Mouse (Mus musculus) heart, embryonic 13.5 days (tissue): ENCODE results near the gene Thnsl2. TPM values are rescaled to one million over a fixed set of nuclear protein-coding genes. Genes with fewer than 3 reads are reported as not detected.

Experiments
- ATAC-seq: fragments of 200-750 bp; cut with Nextera tagmentation; 2 replicates; pipeline ENCODE4 v1.8.0; 2017; ENCODE audit warnings: moderate TSS enrichment; ENCODE audit not compliant: insufficient number of reproducible peaks, low FRiP score, low TSS enrichment; ENCODE audit errors: extremely low read depth
- H3K27ac ChIP-seq: fragments of 300-500 bp; sonication (generic); replicated peaks from 2 replicates; pipeline ENCODE4 v1.5.1; 2015; ENCODE audit warnings: moderate library complexity, mild to moderate bottlenecking, inconsistent platforms
- H3K27me3 ChIP-seq: fragments of 300-500 bp; sonication (generic); replicated peaks from 2 replicates; pipeline ENCODE4 v1.6.1; 2015; ENCODE audit warnings: mild to moderate bottlenecking, inconsistent platforms
- H3K36me3 ChIP-seq: fragments of 300-500 bp; sonication (generic); 2 replicates; pipeline ENCODE4 v1.6.1; 2015; ENCODE audit warnings: mild to moderate bottlenecking, inconsistent platforms
- H3K4me1 ChIP-seq: fragments of 300-500 bp; sonication (generic); 2 replicates; pipeline ENCODE4 v1.6.1; 2015; ENCODE audit warnings: inconsistent platforms
- H3K4me2 ChIP-seq: fragments of 300-500 bp; sonication (generic); 2 replicates; pipeline ENCODE4 v1.6.1; 2015; ENCODE audit warnings: inconsistent platforms, mild to moderate bottlenecking, moderate library complexity
- H3K4me3 ChIP-seq: fragments of 300-500 bp; sonication (generic); 2 replicates; pipeline ENCODE4 v1.5.1; 2015; ENCODE audit warnings: moderate library complexity, mild to moderate bottlenecking, inconsistent platforms
- H3K9ac ChIP-seq: fragments of 300-500 bp; sonication (generic); 2 replicates; pipeline ENCODE4 v1.6.1; 2015; ENCODE audit warnings: inconsistent platforms, mild to moderate bottlenecking, moderate library complexity
- H3K9me3 ChIP-seq: fragments of 300-500 bp; sonication (generic); 2 replicates; pipeline ENCODE4 v1.6.1; 2016; ENCODE audit warnings: inconsistent platforms
- WGBS: fragments of 180-500 bp; shearing (Covaris S2); methylation state at CpG from one replicate; pipeline ENCODE4 v1.1.7; 2015; ENCODE audit warnings: mixed read lengths; 5-methylcytosine and 5-hydroxymethylcytosine counted together
- polyA plus RNA-seq: library from polyadenylated mRNA; unstranded; fragments of >200 nt; fragmentation: Nextera tagmentation; extraction: Ambion mirVana; gene quantifications from 2 replicates; pipeline ENCODE4 v1.2.1, GENCODE M21; 2015

Gene Thnsl2
- polyA plus RNA-seq, result 4.5 and 4.7 TPM in 2 replicates

DNA sequence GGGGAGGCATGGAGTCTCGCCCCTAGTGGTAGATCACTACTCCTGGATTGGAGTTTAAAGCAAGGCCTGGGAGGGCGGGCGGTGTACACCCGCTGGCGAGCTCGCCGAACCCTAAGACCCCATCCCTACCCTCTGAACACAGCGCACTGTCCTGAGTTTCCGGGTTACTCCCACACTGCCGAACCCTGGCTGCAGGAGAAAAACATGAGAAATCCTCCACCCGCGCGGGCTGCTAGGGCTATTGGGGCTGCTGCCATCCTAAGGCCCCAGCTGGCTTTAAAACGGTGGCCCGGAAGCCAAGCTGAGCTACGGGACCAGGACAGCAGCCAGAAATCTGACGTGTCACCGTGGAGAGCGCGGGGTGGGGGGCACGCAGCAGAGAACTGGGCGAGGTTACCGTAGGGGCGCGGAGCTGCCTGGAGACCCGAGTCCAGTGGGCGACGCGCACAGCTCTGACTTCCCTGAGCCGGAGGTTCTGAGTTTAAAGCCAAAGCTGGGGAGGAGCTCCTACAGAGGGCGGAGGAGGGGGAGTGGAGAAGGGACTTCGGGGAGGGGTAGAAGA lies at the start of gene Thnsl2:
TSS of gene Thnsl2 (minus strand) at position 546 of the 562 bp plus-strand sequence.
- peak within 1 kb of the TSS; percentile 64; the same call in 1 of the 2 replicates for H3K27ac ChIP-seq
- peak; percentile 65; the same call in 1 of the 2 replicates for ATAC-seq
- under 1% methylated on average over 32 of the region's 32 CpGs for WGBS
- peaks cover 6% of the 10 kb centered on the region for H3K4me1 ChIP-seq
- H3K9me3 ChIP-seq, result no peaks in the 10 kb centered on the region
- no peaks in the 10 kb centered on the region for H3K36me3 ChIP-seq
- peak within 1 kb of the TSS; percentile 72 for H3K4me3 ChIP-seq
- H3K27me3 ChIP-seq, result no peaks in the 10 kb centered on the region
- peak within 1 kb of the TSS; percentile 89 for H3K4me2 ChIP-seq
- H3K9ac ChIP-seq, result peak within 1 kb of the TSS; percentile 85

DNA sequence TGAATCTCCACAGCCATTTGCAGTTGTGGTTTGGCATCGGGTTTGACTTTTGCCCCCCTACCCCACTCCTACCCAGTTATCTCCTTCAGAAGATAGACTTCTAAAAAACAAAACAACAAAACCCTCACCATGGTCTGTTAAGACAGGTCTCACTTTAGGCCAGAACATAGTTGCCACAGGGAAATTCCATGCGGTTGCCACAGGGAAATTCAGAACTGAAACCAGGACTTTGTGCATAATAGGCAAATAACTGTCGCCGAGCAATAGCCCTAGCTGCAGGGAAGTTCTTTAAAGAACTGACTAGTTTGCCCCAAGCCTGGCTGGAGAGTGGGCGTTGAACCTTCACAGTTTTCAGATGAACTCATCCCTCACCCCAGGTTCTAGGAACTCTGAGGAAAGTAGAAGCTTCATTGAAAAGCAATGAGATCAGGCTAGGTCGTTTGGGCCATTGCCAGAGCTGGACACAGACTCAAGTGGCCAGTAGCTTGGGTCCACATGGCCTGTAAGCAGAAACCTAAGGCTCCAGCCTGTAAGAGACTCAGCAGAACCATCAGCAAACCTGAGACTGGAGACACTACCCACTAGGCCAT lies 49.0 kb upstream of the Thnsl2 start:
- H3K4me3 ChIP-seq, result no peak overlapping the region
- no peak overlapping the region for H3K27ac ChIP-seq
- 78% methylated on average over 6 of the region's 6 CpGs for WGBS
- no peaks in the 10 kb centered on the region for H3K27me3 ChIP-seq
- H3K4me1 ChIP-seq, result peaks cover 13% of the 10 kb centered on the region
- no peak overlapping the region for H3K9ac ChIP-seq
- H3K9me3 ChIP-seq, result no peaks in the 10 kb centered on the region
- ATAC-seq, result no peak
- no peaks in the 10 kb centered on the region for H3K36me3 ChIP-seq
- no peak overlapping the region for H3K4me2 ChIP-seq

DNA sequence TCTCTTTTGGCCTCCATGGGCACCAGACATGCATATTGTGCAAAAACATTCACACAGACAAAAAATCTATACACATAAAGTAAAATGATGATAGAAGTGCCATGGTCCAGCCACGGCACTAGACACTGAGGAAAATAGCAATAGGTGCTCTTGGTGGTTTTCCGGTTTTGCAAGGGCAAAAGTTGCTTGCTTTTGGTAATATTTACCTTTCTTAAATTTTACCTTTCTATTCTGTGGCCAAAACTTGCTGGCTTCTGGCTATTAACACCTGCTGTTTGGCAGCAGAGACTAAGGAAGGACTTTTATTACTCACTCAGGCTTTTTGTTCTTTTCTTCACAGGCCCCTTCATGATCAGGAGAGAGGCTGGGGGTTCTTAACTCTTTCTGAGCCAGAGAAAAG lies 46.3 kb upstream of the Thnsl2 start:
- no peak for ATAC-seq
- no peak overlapping the region for H3K4me2 ChIP-seq
- H3K9me3 ChIP-seq, result no peaks in the 10 kb centered on the region
- no peak overlapping the region for H3K4me3 ChIP-seq
- 87% methylated on average over 2 of the region's 2 CpGs for WGBS
- H3K27ac ChIP-seq, result no peak overlapping the region
- H3K4me1 ChIP-seq, result 0 out of 2 replicates have a peak, but pooled peaks cover 4% of the 10 kb centered on the region
- H3K9ac ChIP-seq, result no peak overlapping the region
- H3K36me3 ChIP-seq, result no peaks in the 10 kb centered on the region
- H3K27me3 ChIP-seq, result no peaks in the 10 kb centered on the region

DNA sequence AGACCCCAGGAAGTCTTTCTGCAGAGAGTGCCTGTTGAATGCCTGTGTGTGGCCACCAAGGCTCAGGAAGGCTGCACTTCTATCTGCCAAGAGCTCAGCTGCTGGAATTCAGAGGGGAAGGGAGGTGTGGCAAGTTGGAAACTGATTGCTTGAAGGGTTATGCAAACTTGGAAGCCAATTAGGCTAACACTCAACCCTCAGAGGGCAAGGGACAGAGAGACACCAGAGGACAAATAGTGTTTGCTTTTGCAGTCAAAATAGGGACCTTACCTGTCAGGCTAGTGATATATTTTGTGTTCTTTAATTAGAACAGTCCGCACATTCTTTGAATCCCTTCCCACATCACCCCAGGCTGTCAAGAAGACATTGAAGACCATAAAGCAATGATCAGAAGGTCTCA lies 45.3 kb upstream of the Thnsl2 start:
- Histone ChIP-seq H3K27me3 (no peaks in the 10 kb centered on the region), H3K9me3 (no peaks in the 10 kb centered on the region), H3K9ac (no peak overlapping the region), H3K4me2 (no peak overlapping the region), H3K27ac (no peak overlapping the region), H3K4me1 (0 out of 2 replicates have a peak, but pooled peaks cover 4% of the 10 kb centered on the region), H3K4me3 (no peak overlapping the region), H3K36me3 (no peaks in the 10 kb centered on the region)
- ATAC-seq, result no peak
- 46% methylated on average over 1 of the region's 1 CpGs for WGBS

DNA sequence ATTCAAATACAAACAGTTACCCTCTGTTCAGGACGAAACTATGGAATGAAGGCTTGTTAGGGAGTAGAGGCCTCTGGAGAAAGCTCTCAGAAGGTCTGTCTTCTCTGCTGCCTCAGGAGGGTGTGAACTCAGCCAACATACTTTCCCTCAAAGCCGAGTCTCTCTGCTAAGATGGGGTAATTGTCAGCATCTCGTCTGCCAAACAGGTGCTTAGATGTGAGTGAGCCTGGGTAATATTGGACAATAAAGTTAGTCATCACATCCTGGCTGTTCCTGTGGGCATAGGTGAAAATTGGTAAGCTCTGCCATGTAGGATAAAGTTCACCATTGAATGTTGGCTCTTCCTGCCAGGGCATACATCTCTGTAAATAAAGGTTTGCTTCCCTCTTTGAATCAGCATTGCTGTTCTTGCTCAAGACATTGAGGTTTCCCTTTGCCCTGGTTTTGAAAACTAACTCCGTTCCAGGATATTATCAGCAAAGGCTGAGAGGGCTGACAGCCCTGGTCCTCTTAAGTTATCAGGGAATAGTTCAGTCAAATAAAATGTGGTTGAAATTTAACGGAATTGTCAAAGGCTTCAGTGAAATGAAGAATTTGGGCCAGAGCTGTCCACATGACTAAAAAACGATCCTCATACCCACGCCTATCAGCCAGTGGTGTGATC lies 40.8 kb upstream of the Thnsl2 start:
- ATAC-seq, result no peak
- Histone ChIP-seq H3K9ac (no peak overlapping the region), H3K36me3 (no peaks in the 10 kb centered on the region), H3K4me2 (no peak overlapping the region), H3K9me3 (no peaks in the 10 kb centered on the region), H3K4me1 (0 out of 2 replicates have a peak, but pooled peaks cover 4% of the 10 kb centered on the region), H3K4me3 (no peak overlapping the region), H3K27me3 (no peaks in the 10 kb centered on the region), H3K27ac (no peak overlapping the region)
- WGBS, result 60% methylated on average over 7 of the region's 7 CpGs

DNA sequence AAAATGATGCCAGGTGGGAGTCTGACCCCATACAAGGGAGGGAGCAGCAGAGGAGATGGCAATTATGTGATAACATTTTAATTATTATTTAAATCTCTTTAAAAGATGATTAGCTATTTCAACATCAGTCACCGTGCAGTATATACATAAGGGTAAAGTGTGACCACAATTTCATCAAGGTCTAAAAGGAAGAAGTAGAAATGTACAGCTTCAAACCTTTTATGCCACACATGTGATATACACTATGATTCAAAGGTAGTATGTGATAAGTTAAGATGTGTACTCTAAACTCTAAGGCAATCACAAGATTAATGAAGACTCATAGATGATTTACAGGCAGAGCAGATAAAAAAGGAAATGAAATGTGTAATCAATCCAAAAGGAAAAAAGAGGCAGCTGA lies 36.4 kb upstream of the Thnsl2 start:
- Histone ChIP-seq H3K9ac (no peak overlapping the region), H3K4me2 (no peak overlapping the region), H3K4me3 (no peak overlapping the region), H3K4me1 (no peaks in the 10 kb centered on the region), H3K27ac (no peak overlapping the region), H3K36me3 (no peaks in the 10 kb centered on the region), H3K9me3 (no peaks in the 10 kb centered on the region), H3K27me3 (no peaks in the 10 kb centered on the region)
- ATAC-seq, result no peak
- 82% methylated on average over 1 of the region's 1 CpGs for WGBS

DNA sequence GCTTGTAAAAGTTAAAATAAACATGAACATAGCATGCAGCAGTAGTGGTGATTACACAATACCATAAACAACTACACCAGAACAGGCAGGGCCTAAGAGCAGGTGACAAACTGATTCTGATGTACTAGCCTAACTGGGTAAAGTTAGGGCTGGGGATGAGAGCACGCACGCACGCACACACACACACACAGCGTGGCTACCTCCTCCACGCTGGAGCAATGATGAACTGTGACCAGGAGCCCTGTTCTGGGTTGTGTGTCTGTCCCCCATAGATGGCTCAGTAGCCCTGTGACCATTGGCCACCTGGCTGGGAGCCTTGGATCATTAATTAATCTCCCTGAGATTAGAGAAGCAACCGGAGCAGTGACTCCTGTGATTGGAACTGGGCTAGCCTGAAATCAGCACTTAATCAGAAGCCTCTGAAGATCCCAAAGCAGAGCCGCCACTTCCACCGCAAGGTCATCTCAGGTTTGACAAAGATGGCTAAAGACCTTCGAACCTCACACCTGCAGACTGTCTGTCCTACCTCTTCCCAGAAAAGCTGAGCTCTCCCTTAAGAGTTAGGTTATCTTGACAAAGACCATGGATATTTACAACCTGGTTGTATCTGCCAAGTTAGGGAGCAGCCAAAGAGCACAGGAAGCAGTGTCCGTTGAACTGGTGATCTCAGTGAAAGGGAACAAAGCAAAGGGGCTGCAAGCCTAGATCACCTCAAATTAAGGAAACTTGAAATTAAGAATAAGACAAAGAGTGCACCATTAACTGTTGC lies 28.8 kb upstream of the Thnsl2 start:
- no peak overlapping the region for H3K9ac ChIP-seq
- whole genome bisulfite sequencing, result 79% methylated on average over 10 of the region's 10 CpGs
- H3K4me1 ChIP-seq, result no peaks in the 10 kb centered on the region

DNA sequence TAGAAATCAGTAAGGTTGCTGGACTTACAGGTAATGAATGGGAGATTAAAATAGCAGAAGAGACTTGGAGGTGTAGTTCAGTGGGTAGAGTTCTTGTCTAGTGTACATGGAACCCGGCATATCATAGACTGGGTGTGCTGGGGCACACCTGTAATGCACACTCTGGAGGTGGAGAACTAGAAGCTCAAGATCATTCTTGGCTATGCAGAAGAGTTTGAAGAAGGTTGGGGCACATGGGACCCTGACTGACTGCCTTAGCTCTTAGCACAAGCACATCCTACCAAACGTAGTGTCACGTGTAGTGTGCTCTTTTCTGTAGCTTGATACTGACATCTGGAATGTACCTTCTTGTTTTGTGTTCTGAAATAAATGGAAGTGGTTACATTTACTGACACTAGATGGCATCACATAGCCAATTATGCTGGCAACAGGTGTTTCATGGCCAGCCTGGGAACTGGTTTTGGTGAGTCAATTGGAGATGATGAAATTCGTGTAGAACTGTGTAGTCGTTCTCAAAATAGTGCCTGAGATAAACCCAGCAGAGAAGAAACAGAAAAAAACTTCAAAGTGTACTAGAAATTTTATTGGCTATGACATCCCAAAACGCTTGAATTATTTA lies 22.4 kb upstream of the Thnsl2 start:
- H3K9me3 ChIP-seq, result no peaks in the 10 kb centered on the region
- no peak for ATAC-seq
- H3K27me3 ChIP-seq, result no peaks in the 10 kb centered on the region
- H3K4me3 ChIP-seq, result no peak overlapping the region
- no peak overlapping the region for H3K4me2 ChIP-seq
- 31% methylated on average over 6 of the region's 6 CpGs for WGBS
- no peak overlapping the region for H3K27ac ChIP-seq
- H3K4me1 ChIP-seq, result peaks cover 6% of the 10 kb centered on the region
- no peak overlapping the region for H3K9ac ChIP-seq
- no peaks in the 10 kb centered on the region for H3K36me3 ChIP-seq

More for the DNA sequence above, 28.8 kb upstream of the Thnsl2 start:
- Histone ChIP-seq H3K27me3 (no peaks in the 10 kb centered on the region), H3K27ac (no peak overlapping the region), H3K9me3 (no peaks in the 10 kb centered on the region), H3K4me2 (no peak overlapping the region), H3K4me3 (no peak overlapping the region), H3K36me3 (no peaks in the 10 kb centered on the region)
- no peak for ATAC-seq

DNA sequence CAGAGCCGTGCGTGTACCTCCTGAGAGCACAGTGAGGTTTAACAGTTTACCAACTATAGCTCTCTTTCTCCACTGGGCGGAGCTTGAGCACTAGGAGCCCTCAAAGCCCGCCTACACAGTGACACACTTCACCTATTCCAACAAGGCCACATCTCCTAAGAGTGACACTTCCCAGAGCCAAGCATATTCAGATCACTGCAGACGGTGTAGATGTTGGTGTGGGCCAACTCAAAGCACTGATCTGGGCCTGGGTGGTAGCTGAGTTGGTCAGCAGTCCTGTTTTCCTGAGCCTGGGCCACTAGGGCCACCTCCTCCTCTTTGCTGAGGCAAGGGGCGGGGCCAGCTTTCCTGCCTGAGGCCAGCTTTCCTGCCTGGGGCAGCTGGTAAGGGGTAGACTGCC lies 20.2 kb upstream of the Thnsl2 start:
- Histone ChIP-seq H3K27me3 (no peaks in the 10 kb centered on the region), H3K36me3 (no peaks in the 10 kb centered on the region), H3K4me3 (no peak overlapping the region), H3K4me1 (peaks cover 6% of the 10 kb centered on the region), H3K9me3 (no peaks in the 10 kb centered on the region), H3K9ac (no peak overlapping the region), H3K27ac (no peak overlapping the region), H3K4me2 (no peak overlapping the region)
- ATAC-seq, result no peak
- 31% methylated on average over 6 of the region's 6 CpGs for WGBS

DNA sequence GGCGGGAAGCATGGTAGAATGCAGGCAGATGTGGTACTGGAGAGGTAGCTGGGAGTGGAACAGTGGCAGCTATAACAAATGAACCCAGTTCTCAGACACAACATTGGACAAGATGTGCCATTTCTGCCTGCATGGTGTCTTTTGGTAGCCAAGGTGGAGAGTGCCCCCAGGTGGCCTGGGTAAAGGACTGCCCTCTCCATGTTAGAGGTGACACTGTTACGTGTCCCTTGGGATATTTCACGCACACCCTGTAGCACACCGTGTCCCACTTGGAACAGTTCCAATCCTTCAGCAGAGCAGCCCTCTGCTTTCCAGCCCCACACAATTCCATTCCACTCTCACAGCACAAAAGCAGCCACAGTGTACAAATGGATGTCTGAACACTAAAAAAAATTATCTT lies 18.0 kb upstream of the Thnsl2 start:
- Histone ChIP-seq H3K4me1 (peaks cover 6% of the 10 kb centered on the region), H3K36me3 (no peaks in the 10 kb centered on the region), H3K27ac (no peak overlapping the region), H3K9ac (no peak overlapping the region), H3K27me3 (no peaks in the 10 kb centered on the region), H3K9me3 (no peaks in the 10 kb centered on the region), H3K4me2 (no peak overlapping the region), H3K4me3 (no peak overlapping the region)
- ATAC-seq, result no peak; the same call in 1 of the 2 replicates
- 37% methylated on average over 4 of the region's 4 CpGs for WGBS

DNA sequence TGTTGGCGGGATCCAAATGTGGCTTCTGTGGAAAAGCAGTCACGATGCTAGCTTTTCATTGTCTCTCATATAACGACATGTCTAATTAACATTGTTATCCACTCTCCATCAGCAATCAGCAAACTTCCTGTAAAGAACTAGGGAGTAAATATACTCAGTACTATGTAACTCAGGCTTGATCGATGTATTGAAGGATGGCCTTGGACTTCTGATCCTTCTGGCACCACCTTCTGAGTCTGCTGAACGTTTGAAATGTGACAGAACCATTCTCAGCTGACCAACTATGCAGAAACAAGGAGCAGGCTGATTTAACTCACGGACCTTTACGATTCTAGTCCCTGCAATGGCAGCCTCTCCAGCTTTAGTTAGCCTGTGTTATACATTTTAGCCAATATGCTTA lies 17.1 kb upstream of the Thnsl2 start:
- H3K27me3 ChIP-seq, result no peaks in the 10 kb centered on the region
- H3K4me2 ChIP-seq, result no peak overlapping the region
- H3K27ac ChIP-seq, result no peak overlapping the region
- no peak overlapping the region for H3K4me3 ChIP-seq
- no peak overlapping the region for H3K9ac ChIP-seq
- 72% methylated on average over 7 of the region's 7 CpGs for WGBS
- no peaks in the 10 kb centered on the region for H3K9me3 ChIP-seq
- peaks cover 6% of the 10 kb centered on the region for H3K4me1 ChIP-seq
- no peaks in the 10 kb centered on the region for H3K36me3 ChIP-seq
- no peak for ATAC-seq
